Mouse (Mus musculus): ENCODE results near the gene Tom1l2. TPM values are rescaled to one million over a fixed set of nuclear protein-coding genes. Genes with fewer than 3 reads are reported as not detected.

Tom1l2 gene
- polyA plus RNA-seq (2014; fragmentation: Nextera tagmentation; extraction: Ambion mirVana): 9.0 and 11.5 TPM in 2 replicates

- Histone ChIP-seq H3K9ac (replicated peaks; ENCODE audit: low read length) (peak within 1 kb of the TSS; percentile 67), H3K4me2 (ENCODE audit: low read depth, low read length) (peak within 1 kb of the TSS; percentile 85), H3K27me3 (ENCODE audit: control insufficient read depth, insufficient read depth, low read length) (no peaks in the 10 kb centered on the region), H3K9me3 (replicated peaks; ENCODE audit: control insufficient read depth, low read length) (no peaks in the 10 kb centered on the region), H3K36me3 (replicated peaks; ENCODE audit: control insufficient read depth, insufficient read depth, low read depth, low read length) (no peaks in the 10 kb centered on the region), H3K27ac (replicated peaks; ENCODE audit: low read depth, low read length) (no peak within 1 kb of the TSS), H3K4me1 (ENCODE audit: control insufficient read depth, insufficient read depth, low read length) (no peaks in the 10 kb centered on the region), H3K4me3 (ENCODE audit: low read depth, low read length) (peak within 1 kb of the TSS; percentile 75)
- ATAC-seq (replicated peaks; ENCODE audit: insufficient number of reproducible peaks, low FRiP score, low TSS enrichment, low read depth): peak; percentile 100
- WGBS: under 1% methylated on average over 57 of the region's 57 CpGs
- peak; percentile 100 for DNase-seq (ENCODE audit: low spot score)
Observed at GRCm38 (mm10) chr11:60352559-60353411, at the start of gene Tom1l2, which contains the start of gene Drc3. Gene Tom1l2 (minus strand): TSS chr11:60352905. Gene Drc3 (plus strand): TSS chr11:60353329.

GRCm38 (mm10) chr11:60397172-60397571 is 44.5 kb upstream of the Tom1l2 start:
- Histone ChIP-seq H3K4me1 (ENCODE audit: control insufficient read depth, insufficient read depth, low read length) (no peaks in the 10 kb centered on the region), H3K9me3 (replicated peaks; ENCODE audit: control insufficient read depth, low read length) (no peaks in the 10 kb centered on the region), H3K9ac (replicated peaks; ENCODE audit: low read length) (no peak overlapping the region), H3K4me3 (ENCODE audit: low read depth, low read length) (no peak overlapping the region), H3K4me2 (ENCODE audit: low read depth, low read length) (no peak overlapping the region), H3K27me3 (ENCODE audit: control insufficient read depth, insufficient read depth, low read length) (no peaks in the 10 kb centered on the region), H3K27ac (replicated peaks; ENCODE audit: low read depth, low read length) (no peak overlapping the region), H3K36me3 (replicated peaks; ENCODE audit: control insufficient read depth, insufficient read depth, low read depth, low read length) (no peaks in the 10 kb centered on the region)
- WGBS: 92% methylated on average over 2 of the region's 2 CpGs
- DNase-seq (ENCODE audit: low spot score): no peak
- ATAC-seq (replicated peaks; ENCODE audit: insufficient number of reproducible peaks, low FRiP score, low TSS enrichment, low read depth): no peak

GRCm38 (mm10) chr11:60396546-60396945 is 43.8 kb upstream of the Tom1l2 start:
- no peak overlapping the region for H3K4me2 ChIP-seq (ENCODE audit: low read depth, low read length)
- no peaks in the 10 kb centered on the region for H3K4me1 ChIP-seq (ENCODE audit: control insufficient read depth, insufficient read depth, low read length)
- WGBS: 80% methylated on average over 6 of the region's 6 CpGs
- H3K36me3 ChIP-seq (replicated peaks; ENCODE audit: control insufficient read depth, insufficient read depth, low read depth, low read length): no peaks in the 10 kb centered on the region
- no peak overlapping the region for H3K9ac ChIP-seq (replicated peaks; ENCODE audit: low read length)
- DNase-seq (ENCODE audit: low spot score) (no peak), ATAC-seq (replicated peaks; ENCODE audit: insufficient number of reproducible peaks, low FRiP score, low TSS enrichment, low read depth) (no peak)
- no peaks in the 10 kb centered on the region for H3K9me3 ChIP-seq (replicated peaks; ENCODE audit: control insufficient read depth, low read length)
- H3K27me3 ChIP-seq (ENCODE audit: control insufficient read depth, insufficient read depth, low read length): no peaks in the 10 kb centered on the region
- no peak overlapping the region for H3K4me3 ChIP-seq (ENCODE audit: low read depth, low read length)
- H3K27ac ChIP-seq (replicated peaks; ENCODE audit: low read depth, low read length): no peak overlapping the region

GRCm38 (mm10) chr11:60391346-60391745 is 38.6 kb upstream of the Tom1l2 start:
- Histone ChIP-seq H3K9me3 (replicated peaks; ENCODE audit: control insufficient read depth, low read length) (no peaks in the 10 kb centered on the region), H3K9ac (replicated peaks; ENCODE audit: low read length) (no peak overlapping the region), H3K4me2 (ENCODE audit: low read depth, low read length) (no peak overlapping the region), H3K4me1 (ENCODE audit: control insufficient read depth, insufficient read depth, low read length) (no peaks in the 10 kb centered on the region), H3K4me3 (ENCODE audit: low read depth, low read length) (no peak overlapping the region), H3K27ac (replicated peaks; ENCODE audit: low read depth, low read length) (no peak overlapping the region), H3K27me3 (ENCODE audit: control insufficient read depth, insufficient read depth, low read length) (no peaks in the 10 kb centered on the region), H3K36me3 (replicated peaks; ENCODE audit: control insufficient read depth, insufficient read depth, low read depth, low read length) (no peaks in the 10 kb centered on the region)
- DNase-seq (ENCODE audit: low spot score): no peak
- no peak for ATAC-seq (replicated peaks; ENCODE audit: insufficient number of reproducible peaks, low FRiP score, low TSS enrichment, low read depth)
- 84% methylated on average over 6 of the region's 6 CpGs for WGBS

GRCm38 (mm10) chr11:60387944-60388343 is 35.2 kb upstream of the Tom1l2 start:
- peaks cover 3% of the 10 kb centered on the region for H3K4me1 ChIP-seq (ENCODE audit: control insufficient read depth, insufficient read depth, low read length)
- no peak overlapping the region for H3K9ac ChIP-seq (replicated peaks; ENCODE audit: low read length)
- no peak overlapping the region for H3K4me2 ChIP-seq (ENCODE audit: low read depth, low read length)
- no peaks in the 10 kb centered on the region for H3K9me3 ChIP-seq (replicated peaks; ENCODE audit: control insufficient read depth, low read length)
- H3K36me3 ChIP-seq (replicated peaks; ENCODE audit: control insufficient read depth, insufficient read depth, low read depth, low read length): no peaks in the 10 kb centered on the region
- WGBS: 87% methylated on average over 2 of the region's 2 CpGs
- no peak overlapping the region for H3K4me3 ChIP-seq (ENCODE audit: low read depth, low read length)
- ATAC-seq (replicated peaks; ENCODE audit: insufficient number of reproducible peaks, low FRiP score, low TSS enrichment, low read depth) (no peak), DNase-seq (ENCODE audit: low spot score) (no peak)
- H3K27me3 ChIP-seq (ENCODE audit: control insufficient read depth, insufficient read depth, low read length): no peaks in the 10 kb centered on the region
- no peak overlapping the region for H3K27ac ChIP-seq (replicated peaks; ENCODE audit: low read depth, low read length)

- Histone ChIP-seq H3K4me3 (ENCODE audit: low read depth, low read length) (no peak overlapping the region), H3K9me3 (replicated peaks; ENCODE audit: control insufficient read depth, low read length) (no peaks in the 10 kb centered on the region), H3K36me3 (replicated peaks; ENCODE audit: control insufficient read depth, insufficient read depth, low read depth, low read length) (no peaks in the 10 kb centered on the region), H3K4me2 (ENCODE audit: low read depth, low read length) (no peak overlapping the region), H3K9ac (replicated peaks; ENCODE audit: low read length) (no peak overlapping the region), H3K27ac (replicated peaks; ENCODE audit: low read depth, low read length) (no peak overlapping the region), H3K27me3 (ENCODE audit: control insufficient read depth, insufficient read depth, low read length) (no peaks in the 10 kb centered on the region), H3K4me1 (ENCODE audit: control insufficient read depth, insufficient read depth, low read length) (peaks cover 3% of the 10 kb centered on the region)
- no peak for ATAC-seq (replicated peaks; ENCODE audit: insufficient number of reproducible peaks, low FRiP score, low TSS enrichment, low read depth)
- no peak for DNase-seq (ENCODE audit: low spot score)
- 90% methylated on average over 5 of the region's 5 CpGs for WGBS
Observed at GRCm38 (mm10) chr11:60385946-60386345, 33.2 kb upstream of the Tom1l2 start.

GRCm38 (mm10) chr11:60384762-60385421 is 32.2 kb upstream of the Tom1l2 start:
- H3K27ac ChIP-seq (replicated peaks; ENCODE audit: low read depth, low read length): 0 out of 2 replicates have a peak overlapping the region, but pooled peaks have one; percentile 20
- H3K9me3 ChIP-seq (replicated peaks; ENCODE audit: control insufficient read depth, low read length): no peaks in the 10 kb centered on the region
- no peaks in the 10 kb centered on the region for H3K27me3 ChIP-seq (ENCODE audit: control insufficient read depth, insufficient read depth, low read length)
- H3K9ac ChIP-seq (replicated peaks; ENCODE audit: low read length): peak overlapping the region; percentile 39
- H3K4me1 ChIP-seq (ENCODE audit: control insufficient read depth, insufficient read depth, low read length): peaks cover 3% of the 10 kb centered on the region
- DNase-seq (ENCODE audit: low spot score) (peak; percentile 27), ATAC-seq (replicated peaks; ENCODE audit: insufficient number of reproducible peaks, low FRiP score, low TSS enrichment, low read depth) (no peak)
- no peaks in the 10 kb centered on the region for H3K36me3 ChIP-seq (replicated peaks; ENCODE audit: control insufficient read depth, insufficient read depth, low read depth, low read length)
- H3K4me3 ChIP-seq (ENCODE audit: low read depth, low read length): peak overlapping the region; percentile 8; the same call in 1 of the 2 replicates
- H3K4me2 ChIP-seq (ENCODE audit: low read depth, low read length): peak overlapping the region; percentile 34
- WGBS: 4% methylated on average over 16 of the region's 16 CpGs

GRCm38 (mm10) chr11:60383518-60383917 is 30.8 kb upstream of the Tom1l2 start:
- H3K4me2 ChIP-seq (ENCODE audit: low read depth, low read length): no peak overlapping the region
- H3K36me3 ChIP-seq (replicated peaks; ENCODE audit: control insufficient read depth, insufficient read depth, low read depth, low read length): no peaks in the 10 kb centered on the region
- no peak for ATAC-seq (replicated peaks; ENCODE audit: insufficient number of reproducible peaks, low FRiP score, low TSS enrichment, low read depth)
- H3K4me3 ChIP-seq (ENCODE audit: low read depth, low read length): no peak overlapping the region
- peaks cover 3% of the 10 kb centered on the region for H3K4me1 ChIP-seq (ENCODE audit: control insufficient read depth, insufficient read depth, low read length)
- DNase-seq (ENCODE audit: low spot score): no peak
- no peak overlapping the region for H3K27ac ChIP-seq (replicated peaks; ENCODE audit: low read depth, low read length)
- WGBS: 84% methylated on average over 6 of the region's 6 CpGs
- no peaks in the 10 kb centered on the region for H3K9me3 ChIP-seq (replicated peaks; ENCODE audit: control insufficient read depth, low read length)
- no peak overlapping the region for H3K9ac ChIP-seq (replicated peaks; ENCODE audit: low read length)
- H3K27me3 ChIP-seq (ENCODE audit: control insufficient read depth, insufficient read depth, low read length): no peaks in the 10 kb centered on the region
